Mouse (Mus musculus) embryonic stem cell, embryonic (primary cell): ENCODE data around the gene Zfp324.

ENCODE experiments used
- CTCF ChIA-PET, 4 experiments: fragments of 300-600 bp in 2 of 4; fragments of 350-600 bp in 2 of 4; sonication (Branson Sonifier 250); formaldehyde crosslinking; loops; one replicate each; lab custom pipeline; 2022; ENCODE audit warnings: inconsistent platforms in 2 of 4; lab: Charles Lee
- POLR2A ChIA-PET, 4 experiments: fragments of 300-600 bp in 2 of 4; fragments of 350-600 bp in 2 of 4; sonication (Branson Sonifier 250); formaldehyde crosslinking; loops; one replicate each; lab custom pipeline; 2022; ENCODE audit warnings: antibody characterized with exemption in 4 of 4, inconsistent platforms in 1 of 4; lab: Charles Lee

Gene Zfp324

DNA sequence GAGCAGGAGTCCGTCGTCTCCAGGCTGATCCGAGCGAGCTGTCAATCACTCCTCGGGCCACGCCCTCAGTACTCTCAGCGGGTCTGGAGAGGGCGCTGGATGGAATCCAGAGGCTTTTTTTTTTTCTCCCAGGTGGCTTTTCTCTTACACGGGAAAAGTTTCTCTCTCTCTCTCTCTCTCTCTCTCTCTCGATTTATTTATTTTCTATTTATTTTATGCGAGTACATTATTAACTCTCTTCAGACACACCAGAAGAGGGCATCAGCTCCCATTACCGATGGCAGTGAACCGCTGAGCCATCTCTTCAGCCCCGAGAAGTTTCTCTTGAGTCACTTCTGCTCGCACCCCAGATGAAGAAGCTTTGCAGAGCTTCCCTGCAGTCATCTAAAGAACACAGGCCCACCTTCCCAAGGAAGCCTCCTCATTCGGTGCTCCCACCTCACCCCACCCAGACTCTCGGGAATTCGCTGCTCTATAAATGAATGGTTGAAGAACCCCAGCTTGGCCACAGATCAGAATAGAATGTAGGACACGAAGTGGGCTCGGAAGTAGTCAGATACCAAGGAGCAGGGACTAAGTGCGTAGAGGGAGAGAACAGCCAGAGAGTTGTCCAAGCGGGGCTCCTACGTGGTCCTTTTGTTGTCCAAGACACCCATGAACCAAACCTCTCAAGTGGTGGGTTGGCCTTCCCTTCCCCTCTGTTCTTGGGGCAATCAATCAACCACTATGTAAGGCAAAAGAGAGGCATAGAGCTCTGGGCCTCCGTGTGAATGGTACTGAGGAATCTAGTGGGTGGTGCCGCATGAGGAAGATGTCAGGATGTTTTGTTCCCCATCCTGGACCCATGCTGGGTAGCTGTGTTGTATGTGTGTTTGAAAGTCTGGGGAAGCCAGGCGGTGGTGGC, 44.6 kb downstream of the Zfp324 start, which contains the start of gene Zbtb45:
TSS of gene Zbtb45 (minus strand) at position 30 of the 904 bp plus-strand sequence.
- POLR2A ChIA-PET = interaction anchor here (0.6 to 10.8 kb wide), 75 partner anchors 8 to 531 kb away, joined by 3 to 694 read pairs (median 5); partner anchors contain the start of genes Mzf1 (in 4 of the 4), Ube2m (in 4 of the 4), Chmp2a (in 3 of the 4) and Rps5 (in 3 of the 4)
- CTCF ChIA-PET = interaction anchor here (0.6 to 2.3 kb wide), 39 partner anchors 9 to 107 kb away, joined by 3 to 17 read pairs (median 4); partner anchors contain the start of genes Zfp446 (in 3 of the 4), Mzf1 (in 1 of the 4), Rps5 (in 1 of the 4) and Slc27a5 (in 1 of the 4)

DNA sequence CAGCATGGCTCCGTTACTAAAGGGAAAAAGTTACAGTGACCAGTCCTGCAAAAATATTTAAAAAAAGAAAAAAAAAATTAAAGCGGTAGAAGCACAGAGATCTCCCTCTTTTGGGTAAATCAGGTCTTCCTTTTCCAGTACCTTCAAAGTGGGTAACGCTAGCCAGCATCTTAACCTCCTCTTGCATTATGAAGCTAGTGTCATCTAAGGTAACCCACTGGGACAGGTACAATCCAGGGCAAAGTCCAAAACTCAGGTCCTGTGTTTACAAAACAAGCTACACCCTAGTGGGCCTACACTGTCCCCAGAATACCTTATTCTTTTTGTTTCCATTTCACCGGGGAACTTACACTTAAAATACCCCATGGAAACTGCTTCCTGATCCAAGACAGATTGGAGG, 48.0 kb downstream of the Zfp324 start:
- ChIA-PET CTCF (interaction anchor here in 2 of 4 experiments (0.6 to 1.3 kb wide), 5 partner anchors 8 to 235 kb away, joined by 3 to 7 read pairs (median 5); no protein-coding TSS in a partner anchor), POLR2A (interaction anchor here (0.7 to 10.8 kb wide), 62 partner anchors 8 to 300 kb away, joined by 3 to 694 read pairs (median 6); partner anchors contain the start of genes Chmp2a (in 3 of the 4), Rps5 (in 3 of the 4), Ube2m (in 3 of the 4) and Zfp446 (in 3 of the 4))

DNA sequence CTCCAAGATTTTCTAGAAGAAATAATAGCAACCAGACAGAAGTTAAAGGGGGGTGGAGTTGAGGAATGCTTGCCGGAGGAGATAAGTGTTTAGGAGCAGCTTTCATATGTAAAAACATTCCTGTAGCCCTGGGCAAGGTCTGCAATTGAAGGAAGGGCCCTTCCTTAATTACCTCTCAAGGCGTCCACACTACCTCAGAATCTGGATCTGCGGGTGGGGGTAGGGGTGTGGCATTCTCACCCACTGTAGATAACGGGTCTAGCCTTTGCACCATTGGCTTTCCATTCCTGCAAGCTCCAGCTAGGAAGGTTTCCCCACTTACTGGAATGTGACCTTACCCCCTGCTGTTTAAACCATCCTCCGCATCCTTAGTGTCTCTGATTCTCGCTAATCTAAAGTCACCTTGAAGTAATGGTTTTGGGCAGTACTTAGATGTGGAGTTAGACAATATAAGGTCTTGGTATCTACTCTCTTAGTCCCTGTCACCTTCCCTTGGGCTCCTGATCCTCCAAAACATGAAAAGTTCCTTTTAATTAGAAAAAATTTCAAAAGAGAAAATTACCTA, 48.7 kb downstream of the Zfp324 start:
- ChIA-PET POLR2A (interaction anchor here (0.6 to 10.8 kb wide), 68 partner anchors 8 to 299 kb away, joined by 3 to 694 read pairs (median 5); partner anchors contain the start of genes Ube2m (in 4 of the 4), Chmp2a (in 3 of the 4), Rps5 (in 3 of the 4) and Zfp446 (in 3 of the 4)), CTCF (interaction anchor here in 2 of 4 experiments (1.0 to 1.3 kb wide), 5 partner anchors 8 to 29 kb away, joined by 3 to 7 read pairs (median 5); no protein-coding TSS in a partner anchor)

- CTCF ChIA-PET = interaction anchor here in 3 of 4 experiments (0.6 to 1.0 kb wide), 5 partner anchors 28 to 1314 kb away, joined by 4 to 6 read pairs (median 5); no protein-coding TSS in a partner anchor
- POLR2A ChIA-PET = interaction anchor here (0.6 to 10.8 kb wide), 38 partner anchors 8 to 282 kb away, joined by 3 to 694 read pairs (median 12); partner anchors contain the start of genes Chmp2a (in 3 of the 4), Rps5 (in 3 of the 4), Ube2m (in 3 of the 4) and Zfp446 (in 3 of the 4)
These were observed 49.6 kb downstream of the Zfp324 start for GRCm38 (mm10) chr7:13015217-13015616.

- POLR2A ChIA-PET = interaction anchor here (0.6 to 4.7 kb wide), 45 partner anchors 8 to 443 kb away, joined by 3 to 110 read pairs (median 5); partner anchors contain the start of genes Zbtb45 (in 3 of the 4), Zfp446 (in 3 of the 4), Chmp2a (in 2 of the 4) and Rps5 (in 2 of the 4)
These were observed 57.3 kb downstream of the Zfp324 start for GRCm38 (mm10) chr7:13022773-13023535.

More at GRCm38 (mm10) chr7:13022773-13023535, 57.3 kb downstream of the Zfp324 start:
- CTCF ChIA-PET = interaction anchor here in 3 of 4 experiments (0.6 to 2.2 kb wide), 5 partner anchors 9 to 113 kb away, joined by 3 to 11 read pairs (median 7); partner anchors contain the start of gene Zbtb45 (in 2 of the 3)
